Mouse (Mus musculus): Measurements from ENCODE around the gene Bcr. TPM values are rescaled to one million over a fixed set of nuclear protein-coding genes. Genes with fewer than 3 reads are reported as not detected.
A peak's percentile ranks its signal among the peaks of the same experiment; 100 is the strongest.
"Not testable (repeated sequence)": the region's sequence is repeated elsewhere in the genome, so short reads cannot be mapped to it uniquely, and the experiment has no call there.

Gene Bcr
- total and polyA plus RNA-seq, 2 experiments from 2014 or later: 10.1 to 49.6 TPM

DNA sequence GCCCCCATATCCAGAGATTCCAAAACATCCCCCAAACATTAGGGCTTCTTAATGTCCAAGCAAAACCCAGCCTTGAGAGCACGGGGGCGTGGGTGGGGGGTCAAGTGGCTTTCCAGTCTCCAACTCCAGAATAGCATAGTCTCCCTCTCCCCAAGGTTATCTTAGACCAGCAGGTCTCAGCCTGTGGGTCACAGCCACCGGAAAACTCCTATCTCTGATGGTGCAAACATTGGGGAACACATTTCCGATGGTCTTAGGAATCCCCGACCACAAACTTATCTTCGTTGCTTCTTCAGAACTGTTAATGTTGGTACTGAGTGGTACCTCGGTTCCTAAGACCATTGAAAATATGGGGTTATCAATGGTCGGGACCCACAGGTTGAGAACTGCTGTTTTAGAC is 31.6 kb upstream of the Bcr start:
- H3K27me3 ChIP-seq (ENCODE audit: insufficient read depth, low read length): no peaks in the 10 kb centered on the region
- no peaks in the 10 kb centered on the region for H3K36me3 ChIP-seq (ENCODE audit: insufficient read depth)
- DNase-seq (no peak), ATAC-seq (no peak)
- peaks cover 12% of the 10 kb centered on the region; the same call in 1 of the 2 replicates for H3K4me1 ChIP-seq (ENCODE audit: insufficient read depth)
- WGBS: 91% methylated on average over 8 of the region's 8 CpGs
- no peak overlapping the region for H3K27ac ChIP-seq (ENCODE audit: low read depth, low read length)
- TF ChIP-seq CTCF (IDR thresholded peaks at IDR 0.05; ENCODE audit: low read depth): no peak
- H3K9me3 ChIP-seq (ENCODE audit: low read length): no peaks in the 10 kb centered on the region
- no peak overlapping the region for H3K9ac ChIP-seq
- H3K4me2 ChIP-seq (ENCODE audit: low read depth): no peak overlapping the region
- no peak overlapping the region for H3K4me3 ChIP-seq (ENCODE audit: low read depth, low read length)

DNA sequence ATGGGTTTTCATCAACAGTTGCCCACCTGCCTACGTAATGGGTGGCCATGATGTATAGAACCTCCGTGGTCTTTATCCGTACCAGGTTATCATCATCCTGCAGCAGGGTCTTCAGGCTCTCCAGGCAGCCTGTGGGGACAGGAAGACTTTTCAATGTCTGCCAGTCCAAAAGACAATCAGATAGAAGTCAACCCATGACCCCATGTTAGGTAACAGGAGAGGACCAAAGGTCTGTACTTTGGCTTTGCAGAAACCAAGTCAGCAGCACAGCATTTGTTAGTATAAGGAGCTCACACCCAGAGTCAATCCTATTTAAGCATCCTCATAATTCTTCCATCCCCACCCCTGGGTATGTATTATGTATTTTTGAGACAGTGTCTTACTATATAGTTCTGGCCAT is 30.7 kb upstream of the Bcr start:
- Histone ChIP-seq H3K9ac (no peak overlapping the region), H3K27ac (ENCODE audit: low read depth, low read length) (no peak overlapping the region), H3K4me2 (ENCODE audit: low read depth) (no peak overlapping the region), H3K27me3 (ENCODE audit: insufficient read depth, low read length) (no peaks in the 10 kb centered on the region), H3K9me3 (ENCODE audit: low read length) (no peaks in the 10 kb centered on the region), H3K4me3 (ENCODE audit: low read depth, low read length) (no peak overlapping the region), H3K36me3 (ENCODE audit: insufficient read depth) (no peaks in the 10 kb centered on the region), H3K4me1 (ENCODE audit: insufficient read depth) (peaks cover 12% of the 10 kb centered on the region; the same call in 1 of the 2 replicates)
- WGBS: 94% methylated on average over 3 of the region's 3 CpGs
- no peak for DNase-seq
- no peak for TF ChIP-seq CTCF (IDR thresholded peaks at IDR 0.05; ENCODE audit: low read depth)
- no peak for ATAC-seq

DNA sequence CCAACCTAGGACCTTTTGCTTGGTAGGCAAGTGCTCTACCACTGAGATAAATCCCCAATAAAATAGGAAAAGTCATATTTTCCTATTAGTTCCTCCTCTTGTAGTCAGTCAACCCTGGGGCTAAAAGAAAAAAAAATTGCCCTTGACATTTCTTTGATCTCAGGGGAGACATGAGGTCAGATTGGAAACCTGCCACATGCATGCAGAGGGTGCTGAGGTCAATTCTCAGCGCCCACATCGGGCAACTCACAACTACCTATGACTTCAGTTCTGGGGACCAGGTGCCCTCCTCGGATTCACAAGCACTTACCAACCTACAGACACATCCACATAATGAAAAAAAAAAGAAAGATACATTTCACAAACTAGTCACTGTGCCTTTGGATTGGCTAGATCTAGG is 30.2 kb upstream of the Bcr start:
- WGBS: 89% methylated on average over 3 of the region's 3 CpGs
- H3K27me3 ChIP-seq (ENCODE audit: insufficient read depth, low read length): no peaks in the 10 kb centered on the region

DNA sequence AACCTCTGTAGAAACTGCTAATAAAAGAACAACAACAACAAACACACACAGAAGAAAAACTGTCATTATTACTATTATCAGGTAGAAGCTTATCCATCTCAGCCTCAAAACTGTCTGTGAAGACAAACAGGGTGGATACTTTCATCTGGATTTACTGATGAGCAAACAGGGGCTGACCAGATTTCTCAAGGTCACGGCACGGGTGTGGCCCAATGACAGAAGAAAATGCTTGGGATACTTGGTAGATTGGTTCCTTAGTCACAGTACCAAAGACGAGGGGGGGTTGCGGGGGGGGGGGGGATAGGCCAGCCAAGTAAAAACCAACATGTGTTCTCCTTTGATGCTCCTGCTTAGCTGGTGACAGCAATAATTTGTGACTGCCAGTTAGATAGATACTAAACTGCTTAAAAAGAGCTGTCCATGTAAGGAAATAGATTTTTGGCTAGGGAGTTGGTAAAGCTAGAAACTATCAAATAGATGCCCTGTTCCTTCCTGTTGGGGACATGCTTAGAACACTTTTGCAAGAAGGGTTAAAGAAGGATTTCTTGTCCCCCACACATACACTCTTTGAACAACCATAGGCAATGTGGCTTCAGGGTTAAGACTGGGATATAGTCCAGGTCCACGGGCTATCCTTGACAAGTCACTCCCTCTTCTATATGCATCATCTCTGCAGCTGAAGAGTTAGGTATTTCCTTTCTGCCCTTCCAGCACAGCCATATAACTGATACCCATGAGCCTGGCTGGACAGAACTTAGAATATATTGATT is 28.9 kb upstream of the Bcr start:
- ATAC-seq: no peak
- H3K4me2 ChIP-seq (ENCODE audit: low read depth): no peak overlapping the region
- H3K9ac ChIP-seq: no peak overlapping the region
- DNase-seq: no peak
- H3K4me1 ChIP-seq (ENCODE audit: insufficient read depth): peaks cover 12% of the 10 kb centered on the region; the same call in 1 of the 2 replicates
- no peak overlapping the region for H3K27ac ChIP-seq (ENCODE audit: low read depth, low read length)
- H3K27me3 ChIP-seq (ENCODE audit: insufficient read depth, low read length): no peaks in the 10 kb centered on the region
- H3K4me3 ChIP-seq (ENCODE audit: low read depth, low read length): no peak overlapping the region
- 74% methylated on average over 5 of the region's 5 CpGs for WGBS
- no peaks in the 10 kb centered on the region for H3K36me3 ChIP-seq (ENCODE audit: insufficient read depth)
- H3K9me3 ChIP-seq (ENCODE audit: low read length): no peaks in the 10 kb centered on the region
- TF ChIP-seq CTCF (IDR thresholded peaks at IDR 0.05; ENCODE audit: low read depth): no peak

More for the DNA sequence above, 30.2 kb upstream of the Bcr start:
- Histone ChIP-seq H3K4me2 (ENCODE audit: low read depth) (no peak overlapping the region), H3K36me3 (ENCODE audit: insufficient read depth) (no peaks in the 10 kb centered on the region), H3K9me3 (ENCODE audit: low read length) (no peaks in the 10 kb centered on the region), H3K4me1 (ENCODE audit: insufficient read depth) (peaks cover 12% of the 10 kb centered on the region; the same call in 1 of the 2 replicates), H3K9ac (no peak overlapping the region), H3K4me3 (ENCODE audit: low read depth, low read length) (no peak overlapping the region), H3K27ac (ENCODE audit: low read depth, low read length) (no peak overlapping the region)
- TF ChIP-seq CTCF (IDR thresholded peaks at IDR 0.05; ENCODE audit: low read depth): no peak
- DNase-seq (no peak), ATAC-seq (no peak)

DNA sequence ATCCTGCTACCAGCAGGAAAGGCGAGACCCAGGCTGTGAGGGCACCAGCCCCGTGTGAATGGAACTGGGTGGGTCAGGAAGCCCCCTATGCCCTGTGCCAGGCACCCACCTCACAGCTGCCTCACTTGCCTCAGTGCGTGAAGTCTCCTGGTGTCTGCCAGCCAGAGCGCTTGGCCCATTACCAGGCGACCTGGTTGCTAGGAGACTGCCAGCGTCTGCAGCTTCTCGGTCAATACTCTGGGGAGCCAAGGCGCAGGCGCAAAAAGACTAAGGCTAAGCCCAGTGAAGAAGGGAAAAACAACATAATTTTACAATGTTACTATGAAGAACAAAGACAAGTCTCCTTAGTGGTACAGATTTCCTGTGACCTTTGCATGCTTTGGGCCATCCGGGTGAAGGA is 28.0 kb upstream of the Bcr start, which contains the start of gene Rsph14:
Gene Rsph14, minus strand, starts transcription at position 192 of the 400 bp plus-strand sequence.
- Histone ChIP-seq H3K9ac (peak within 1 kb of the TSS; percentile 31; the same call in 1 of the 2 replicates), H3K36me3 (ENCODE audit: insufficient read depth) (no peaks in the 10 kb centered on the region), H3K27me3 (ENCODE audit: insufficient read depth, low read length) (no peaks in the 10 kb centered on the region), H3K4me3 (ENCODE audit: low read depth, low read length) (no peak within 1 kb of the TSS), H3K27ac (ENCODE audit: low read depth, low read length) (no peak within 1 kb of the TSS), H3K4me2 (ENCODE audit: low read depth) (peak within 1 kb of the TSS; percentile 42), H3K4me1 (ENCODE audit: insufficient read depth) (peaks cover 15% of the 10 kb centered on the region), H3K9me3 (ENCODE audit: low read length) (no peaks in the 10 kb centered on the region)
- peak; percentile 89 for DNase-seq
- peak; percentile 58 for ATAC-seq
- TF ChIP-seq CTCF (IDR thresholded peaks at IDR 0.05; ENCODE audit: low read depth): no peak
- 10% methylated on average over 10 of the region's 10 CpGs for WGBS

DNA sequence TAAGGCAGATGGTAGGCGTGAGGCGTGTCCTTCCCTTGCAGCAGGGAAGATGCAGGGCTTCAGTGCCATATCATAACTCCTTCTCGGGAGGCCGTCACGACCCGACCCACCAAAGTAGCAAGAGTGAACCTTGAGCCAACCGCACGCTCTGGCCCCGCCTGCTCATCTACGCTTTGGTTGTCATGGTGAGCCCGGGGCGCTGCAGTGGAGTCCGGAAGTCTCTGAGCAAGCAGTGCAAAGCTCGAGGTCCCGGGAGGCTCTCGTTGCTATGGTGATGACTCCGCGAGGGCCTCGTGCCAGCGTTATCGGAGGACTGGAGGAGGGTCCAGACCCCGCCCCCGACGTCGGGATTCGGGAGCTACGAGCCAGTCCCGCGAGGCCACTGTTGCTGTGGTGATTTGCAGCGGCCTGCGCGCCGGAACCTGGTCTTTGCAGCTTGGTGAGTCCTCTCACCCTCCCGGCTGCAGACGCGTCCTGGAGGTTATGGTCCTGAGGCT is 23.5 kb upstream of the Bcr start, which contains the start of gene Rab36:
Gene Rab36, plus strand, starts transcription at position 176 of the 497 bp plus-strand sequence.
- peak; percentile 94 for ATAC-seq
- H3K4me1 ChIP-seq (ENCODE audit: insufficient read depth): peaks cover 20% of the 10 kb centered on the region

DNA sequence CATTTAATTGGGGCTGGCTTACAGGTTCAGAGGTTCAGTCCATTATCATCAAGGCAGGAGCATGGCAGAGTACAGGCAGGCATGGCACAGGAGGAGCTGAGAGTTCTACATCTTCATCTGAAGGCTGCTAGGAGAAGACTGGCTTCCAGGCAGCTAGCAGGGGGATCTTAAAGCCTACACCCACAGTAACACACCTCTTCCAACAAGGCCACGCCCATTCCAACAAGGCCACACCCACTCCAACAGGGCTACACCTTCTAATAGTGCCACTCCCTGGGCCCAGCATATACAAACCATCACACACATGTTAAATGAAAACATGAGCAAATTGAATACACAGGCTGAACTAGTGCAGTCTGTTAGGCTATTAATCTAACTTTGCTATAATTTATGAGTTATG is 18.3 kb upstream of the Bcr start:
- H3K9ac ChIP-seq; ATAC-seq; H3K27ac ChIP-seq (ENCODE audit: low read depth, low read length); H3K4me3 ChIP-seq (ENCODE audit: low read depth, low read length); H3K4me1 ChIP-seq (ENCODE audit: insufficient read depth); H3K9me3 ChIP-seq (ENCODE audit: low read length); H3K4me2 ChIP-seq (ENCODE audit: low read depth); H3K27me3 ChIP-seq (ENCODE audit: insufficient read depth, low read length); DNase-seq: not testable (repeated sequence)
- 14% methylated on average over 1 of the region's 1 CpGs for WGBS
- peaks cover 24% of the 10 kb centered on the region; the same call in 1 of the 2 replicates for H3K36me3 ChIP-seq (ENCODE audit: insufficient read depth)

More for the DNA sequence above, 23.5 kb upstream of the Bcr start, which contains the start of gene Rab36:
- no peaks in the 10 kb centered on the region for H3K9me3 ChIP-seq (ENCODE audit: low read length)
- H3K4me2 ChIP-seq (ENCODE audit: low read depth): peak within 1 kb of the TSS; percentile 77
- no peaks in the 10 kb centered on the region for H3K27me3 ChIP-seq (ENCODE audit: insufficient read depth, low read length)
- TF ChIP-seq CTCF (IDR thresholded peaks at IDR 0.05; ENCODE audit: low read depth): no peak
- H3K9ac ChIP-seq: peak within 1 kb of the TSS; percentile 63
- DNase-seq: peak; percentile 95
- WGBS: under 1% methylated on average over 36 of the region's 36 CpGs
- H3K27ac ChIP-seq (ENCODE audit: low read depth, low read length): peak within 1 kb of the TSS; percentile 79
- peak within 1 kb of the TSS; percentile 48 for H3K4me3 ChIP-seq (ENCODE audit: low read depth, low read length)
- H3K36me3 ChIP-seq (ENCODE audit: insufficient read depth): no peaks in the 10 kb centered on the region
